Mouse (Mus musculus) yolk sac, embryonic 10.5 days (tissue): ENCODE results near the gene Gar1.

Experiments
- DNase-seq: peaks from one replicate; pipeline ENCODE4 v3.0.0-alpha.2; 2017; ENCODE audit warnings: low spot score

Gene Gar1

DNA sequence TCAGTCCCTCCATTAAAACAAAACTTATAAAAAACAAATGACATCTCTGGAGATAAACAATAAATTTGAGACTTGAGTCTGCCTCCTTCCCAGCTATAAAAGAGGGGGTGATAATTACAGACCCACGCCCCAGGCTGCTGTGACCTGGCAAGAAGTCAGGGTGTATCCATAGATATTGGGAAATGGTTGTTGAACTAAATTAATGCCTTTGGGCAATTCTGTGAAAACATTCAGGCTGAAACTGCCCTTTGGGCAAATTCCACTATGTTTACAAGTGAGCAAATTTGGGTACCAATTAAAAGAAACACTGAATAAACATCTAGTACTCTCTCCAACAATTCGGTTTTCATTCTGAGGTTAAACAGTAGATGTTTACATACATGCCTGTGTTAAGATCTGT, 32.2 kb downstream of the Gar1 start:
- no peak for DNase-seq

DNA sequence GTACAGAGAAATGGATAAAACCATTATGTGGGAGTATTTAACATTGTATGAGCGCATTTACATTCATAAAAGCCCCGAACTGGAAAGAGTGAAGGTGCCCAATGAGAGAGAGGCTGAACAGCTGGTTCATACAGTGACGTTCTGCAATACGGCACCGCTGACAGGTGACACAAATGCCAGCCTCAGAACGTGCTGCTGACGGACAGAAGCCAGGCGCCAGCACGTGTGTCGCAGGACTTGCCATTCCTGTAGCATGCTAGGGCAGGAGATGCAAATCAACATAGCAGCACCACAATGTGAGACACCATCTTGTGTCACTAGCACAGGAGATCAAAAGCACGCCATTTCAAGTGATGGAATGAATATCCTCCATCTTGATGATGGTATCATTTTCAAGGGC, 32.6 kb downstream of the Gar1 start:
- no peak for DNase-seq

DNA sequence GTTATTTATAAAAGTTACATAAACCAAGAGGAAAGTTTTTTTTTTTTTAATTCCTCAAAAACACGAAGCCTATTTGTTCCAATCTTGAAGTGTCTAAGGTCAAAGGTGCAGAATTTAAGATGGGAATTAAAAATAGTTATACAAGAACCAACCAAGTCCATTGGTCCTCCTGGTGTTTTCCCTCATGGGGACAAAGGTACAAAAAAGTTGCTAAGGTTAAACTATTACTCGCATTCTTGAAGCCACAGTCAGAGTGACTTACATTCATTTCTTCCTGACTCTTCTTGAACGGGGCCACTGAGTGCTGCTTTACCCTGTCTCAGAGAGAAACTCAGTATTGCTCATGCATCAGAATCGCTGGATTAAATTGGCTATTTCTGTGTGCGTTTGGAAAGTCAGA, 33.9 kb downstream of the Gar1 start:
- peak; percentile 18 for DNase-seq

DNA sequence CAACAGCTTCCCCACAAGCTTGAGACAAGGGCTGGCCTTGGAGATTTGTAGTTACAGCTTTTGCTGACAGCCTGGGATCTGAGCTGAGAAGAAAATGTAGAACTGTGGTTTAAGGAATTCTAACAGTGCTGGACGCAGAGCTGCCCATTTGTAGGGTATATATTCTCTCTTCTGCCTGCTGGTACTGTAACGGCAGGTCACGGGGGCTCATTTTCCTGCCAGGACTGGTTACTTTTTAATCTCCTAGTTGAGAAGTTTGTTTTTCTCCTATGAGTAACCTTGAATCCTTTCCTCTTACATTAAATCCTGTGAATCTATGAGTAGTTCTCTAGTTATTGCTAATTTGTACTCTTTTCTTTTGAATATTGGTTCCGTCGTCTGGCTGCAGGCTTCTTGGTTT, 37.4 kb downstream of the Gar1 start:
- no peak for DNase-seq

DNA sequence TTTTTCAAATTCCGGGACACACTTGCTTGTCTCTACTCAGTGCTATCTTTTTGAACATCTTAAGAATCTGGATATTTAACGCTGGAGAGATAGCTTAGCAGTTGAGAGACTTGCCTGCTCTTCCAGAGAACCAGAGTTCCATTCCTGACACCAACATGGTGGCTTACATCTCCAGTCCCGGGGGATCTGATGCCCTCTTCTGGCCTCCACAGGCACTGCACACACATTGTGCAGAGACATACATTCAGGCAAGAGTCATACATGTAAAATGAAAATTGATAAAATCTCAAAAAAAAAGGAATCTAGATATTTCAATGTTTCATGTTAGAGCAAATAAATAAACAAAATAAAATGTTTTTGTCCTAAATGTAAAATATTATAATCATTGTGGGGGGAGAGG, 48.5 kb downstream of the Gar1 start:
- no peak for DNase-seq

DNA sequence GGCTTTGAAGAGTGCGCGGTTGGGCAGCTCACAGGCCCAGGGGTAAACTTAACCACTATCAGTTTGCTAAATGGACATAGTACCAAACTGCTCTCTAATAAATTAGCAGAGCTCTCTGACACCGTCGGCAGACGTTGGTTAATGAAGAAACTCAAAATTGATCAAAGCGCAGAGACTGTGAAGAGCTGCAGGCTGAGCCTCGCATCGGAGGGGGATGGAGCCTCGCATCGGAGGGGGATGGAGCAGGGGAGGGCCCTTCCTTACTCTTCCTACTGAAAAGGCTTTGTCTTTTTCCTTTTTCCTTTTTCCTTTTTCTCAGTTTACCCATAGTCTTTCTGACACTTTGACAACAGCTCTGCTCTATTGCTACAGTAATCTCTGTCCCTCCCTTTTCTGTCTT, 49.8 kb downstream of the Gar1 start:
- DNase-seq, result no peak
